Mouse (Mus musculus) R1 (cell line): ENCODE data around the gene Pigs.

ENCODE experiments used
- DNase-seq: peaks from one replicate; pipeline ENCODE4 v3.0.0-alpha.2; 2018; ENCODE audit warnings: low read depth, low spot score

Gene Pigs

GRCm38 (mm10) chr11:78363309-78364007, 35.2 kb downstream of the Pigs start:
- no peak for DNase-seq

DNA sequence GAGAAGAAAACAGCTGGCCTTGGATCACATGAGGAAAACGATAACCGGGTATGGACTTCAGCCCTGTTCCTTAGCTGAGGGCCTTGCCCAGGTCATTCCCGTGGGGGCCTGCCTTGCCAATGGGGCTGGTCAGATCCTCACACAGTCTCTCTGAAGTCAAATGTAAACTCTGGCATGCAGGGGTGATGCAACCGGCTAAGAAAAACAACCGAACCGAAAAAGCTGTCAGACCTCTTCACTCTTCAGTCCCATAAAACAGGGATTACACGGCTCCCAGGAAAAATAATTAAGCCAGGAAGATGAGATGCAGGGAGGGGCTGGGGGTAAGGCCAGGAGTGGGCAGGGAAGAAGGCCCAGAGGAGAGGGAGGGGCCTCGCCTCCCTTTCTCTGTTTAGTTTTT, 35.9 kb downstream of the Pigs start:
- DNase-seq = no peak

DNA sequence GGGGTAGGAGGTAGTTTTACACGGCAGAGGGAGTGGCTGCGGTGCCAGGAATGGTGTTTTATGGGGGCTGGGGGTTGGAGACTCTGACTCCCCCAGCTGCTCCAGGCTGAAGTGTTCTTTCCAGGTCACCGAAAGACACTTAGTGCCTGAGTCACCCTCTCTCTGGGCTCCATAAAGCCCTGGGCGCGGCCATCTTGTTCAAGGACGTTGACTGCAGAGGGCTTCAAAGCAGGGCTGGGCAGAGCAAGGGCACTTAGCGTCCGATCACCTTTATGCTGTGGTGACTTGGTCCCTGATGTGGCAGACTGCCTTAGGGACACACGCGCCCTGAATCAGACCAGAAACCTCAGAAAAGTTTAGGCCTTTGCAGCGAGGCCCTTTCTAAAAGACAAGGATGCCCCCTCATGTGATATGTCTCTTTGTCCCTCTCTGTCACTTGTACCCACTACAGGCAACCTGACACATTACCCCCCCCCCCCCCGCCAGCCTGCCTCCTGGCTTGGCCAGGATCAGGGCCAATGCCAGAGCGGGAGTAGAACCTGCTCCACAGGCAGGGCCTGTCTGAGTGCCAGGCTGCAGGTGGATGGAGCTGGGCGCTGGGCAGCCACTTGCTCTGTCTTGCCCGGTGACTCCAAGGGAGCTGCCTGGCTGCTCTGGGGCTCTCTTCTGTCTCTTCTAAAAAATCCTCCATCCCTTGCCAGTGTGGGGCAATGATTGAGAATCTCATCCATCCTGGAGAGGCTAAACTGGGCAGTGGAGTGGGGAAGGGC, 39.4 kb downstream of the Pigs start:
- DNase-seq = no peak

- peak; percentile 87 for DNase-seq
These were observed 42.2 kb downstream of the Pigs start for GRCm38 (mm10) chr11:78370389-78370788.

DNA sequence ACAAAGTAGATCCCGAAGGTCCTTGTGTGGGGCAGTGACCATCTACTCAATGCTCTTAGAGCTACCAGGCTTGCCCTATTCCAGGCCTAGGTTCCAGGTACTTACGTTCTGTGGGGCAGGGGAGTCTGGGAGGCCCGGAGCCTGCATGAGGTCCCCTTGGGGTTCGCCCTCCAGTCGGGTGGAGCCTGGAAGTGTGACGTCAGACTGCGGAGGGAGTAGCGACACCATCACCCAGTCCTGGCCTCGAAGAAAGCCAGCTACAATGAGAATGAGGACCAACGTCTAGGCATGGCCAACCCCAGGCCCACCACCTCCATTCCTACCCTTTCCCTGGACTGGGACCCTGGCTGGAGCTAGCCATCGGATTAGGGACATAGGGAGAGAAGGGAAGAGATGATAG, 43.5 kb downstream of the Pigs start:
- DNase-seq = no peak

GRCm38 (mm10) chr11:78372166-78372565, 44.0 kb downstream of the Pigs start:
- no peak for DNase-seq

GRCm38 (mm10) chr11:78372610-78373009, 44.4 kb downstream of the Pigs start:
- no peak for DNase-seq

DNA sequence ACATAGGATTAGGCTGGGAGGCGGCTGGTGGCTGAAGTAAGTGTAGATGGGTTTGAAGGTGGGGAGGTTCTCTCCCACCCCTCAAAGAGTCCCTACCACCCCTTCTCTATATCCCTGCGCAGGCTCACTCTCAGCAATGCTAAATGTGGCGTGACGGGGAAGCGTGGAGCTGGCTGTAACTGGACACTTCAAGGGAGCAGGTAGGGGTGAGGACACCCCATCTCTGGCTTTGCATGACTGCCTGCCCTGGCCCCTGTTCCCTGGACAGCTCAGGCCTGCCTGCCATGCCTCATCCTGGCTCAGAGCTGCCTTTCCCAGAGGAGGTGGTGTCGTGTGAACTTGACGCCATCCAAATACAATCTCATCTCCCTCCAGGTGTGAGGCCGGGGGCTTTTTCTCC, 45.9 kb downstream of the Pigs start:
- no peak for DNase-seq

GRCm38 (mm10) chr11:78377549-78378159, 49.4 kb downstream of the Pigs start:
- no peak for DNase-seq

GRCm38 (mm10) chr11:78380351-78380750, 52.1 kb downstream of the Pigs start:
- DNase-seq = no peak

- no peak for DNase-seq
These were observed 52.8 kb downstream of the Pigs start for GRCm38 (mm10) chr11:78380996-78381395.

GRCm38 (mm10) chr11:78382286-78382685, 54.1 kb downstream of the Pigs start:
- peak; percentile 39 for DNase-seq

DNA sequence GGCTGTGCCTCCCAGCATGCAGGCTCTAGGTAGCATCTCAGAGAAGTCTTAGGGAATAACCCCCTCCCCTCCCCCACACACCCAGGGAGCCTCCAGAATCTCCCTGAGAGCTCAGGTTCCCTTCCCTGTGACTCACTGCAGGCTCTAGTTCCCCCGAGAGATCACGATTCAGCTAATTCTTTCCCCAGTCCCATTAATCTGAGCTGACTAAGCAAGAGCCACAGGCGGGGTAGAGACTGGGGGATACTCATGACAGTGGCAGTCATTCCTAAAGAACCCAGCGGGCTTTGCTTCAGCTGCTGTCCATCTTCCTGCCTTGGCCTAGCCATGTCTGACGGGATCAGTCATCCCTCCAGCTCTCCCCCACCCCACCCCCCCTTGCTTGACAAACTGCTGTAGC, 54.5 kb downstream of the Pigs start:
- DNase-seq = no peak

DNA sequence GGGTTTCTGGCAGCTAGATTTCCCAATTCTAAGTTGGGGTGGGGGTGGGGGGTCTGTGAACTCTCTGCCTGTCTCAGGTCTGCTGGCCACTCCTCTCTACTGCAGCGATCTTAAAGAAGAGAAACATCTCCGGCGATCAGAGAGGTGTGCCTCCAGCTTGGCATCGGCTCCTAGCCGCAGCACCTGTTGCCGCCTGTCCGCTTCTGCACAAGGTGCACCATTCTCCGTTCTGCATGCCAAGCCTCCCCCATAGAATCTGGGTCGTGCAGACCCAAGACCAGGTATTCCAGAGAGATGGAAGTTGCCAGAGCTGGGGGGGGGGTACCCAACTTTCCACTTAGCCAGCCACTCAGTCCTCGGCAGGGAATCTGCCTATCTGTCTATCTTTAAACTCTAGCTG, 57.6 kb downstream of the Pigs start:
- no peak for DNase-seq

GRCm38 (mm10) chr11:78386508-78387043, 58.4 kb downstream of the Pigs start, which contains the start of gene Foxn1:
Gene Foxn1 (minus strand): TSS chr11:78386558.
- DNase-seq = no peak
